Mouse (Mus musculus) activated CD4-positive, CD25-positive, alpha-beta regulatory T cell, adult 4 months (primary cell): Measurements from ENCODE around the gene Ntan1. TPM values are rescaled to one million over a fixed set of nuclear protein-coding genes. Genes with fewer than 3 reads are reported as not detected.
A peak's percentile ranks its signal among the peaks of the same experiment; 100 is the strongest.
"Not testable (repeated sequence)": the region's sequence is repeated elsewhere in the genome, so short reads cannot be mapped to it uniquely, and the experiment has no call there.

Experiments
- ATAC-seq: one replicate; pipeline ENCODE4 v1.8.0; 2017
- polyA plus RNA-seq, 2 experiments: library from polyadenylated mRNA; unstranded; fragments of 100-300 nt; shearing (Covaris generic); gene quantifications; one replicate each; pipeline ENCODE4 v1.2.1; 2017

The Ntan1 gene
- polyA plus RNA-seq, 2 experiments from 2014 or later = 156 to 160 TPM

GRCm38 (mm10) chr16:13834382-13834781 is 15.7 kb downstream of the Ntan1 start:
- no peak for ATAC-seq

GRCm38 (mm10) chr16:13840056-13840455 is 21.4 kb downstream of the Ntan1 start:
- no peak for ATAC-seq

GRCm38 (mm10) chr16:13840956-13841355 is 22.3 kb downstream of the Ntan1 start:
- no peak for ATAC-seq

- ATAC-seq = peak; percentile 33
Measured at GRCm38 (mm10) chr16:13845031-13845430, 26.4 kb downstream of the Ntan1 start.

- ATAC-seq = no peak
Measured at GRCm38 (mm10) chr16:13846675-13847074, 28.0 kb downstream of the Ntan1 start.

- ATAC-seq = peak; percentile 67
Measured at GRCm38 (mm10) chr16:13848310-13848709, 29.7 kb downstream of the Ntan1 start.

- no peak for ATAC-seq
Measured at GRCm38 (mm10) chr16:13851446-13851845, 32.8 kb downstream of the Ntan1 start.

- no peak for ATAC-seq
Measured at GRCm38 (mm10) chr16:13853886-13854285, 35.2 kb downstream of the Ntan1 start.

- ATAC-seq = no peak
Measured at GRCm38 (mm10) chr16:13866076-13866475, 47.4 kb downstream of the Ntan1 start.

- ATAC-seq = no peak
Measured at GRCm38 (mm10) chr16:13866616-13867015, 48.0 kb downstream of the Ntan1 start.

- ATAC-seq = not testable (repeated sequence)
Measured at GRCm38 (mm10) chr16:13867406-13867805, 48.8 kb downstream of the Ntan1 start.

- ATAC-seq = no peak
Measured at GRCm38 (mm10) chr16:13867910-13868514, 49.4 kb downstream of the Ntan1 start.

- ATAC-seq = no peak
Measured at GRCm38 (mm10) chr16:13875483-13875882, 56.8 kb downstream of the Ntan1 start.

GRCm38 (mm10) chr16:13883094-13883774 is 64.6 kb downstream of the Ntan1 start:
- no peak for ATAC-seq

Other genes with a start within 250 kb of the Ntan1 start
- 10 to 100 TPM; 28.1 to 32.5 TPM for gene Parn, start 150.7 kb upstream of the Ntan1 start, polyA plus RNA-seq
- gene Bfar, start 147.0 kb upstream of the Ntan1 start, polyA plus RNA-seq = 10 to 100 TPM; 45.0 to 56.9 TPM
- gene 3110001I22Rik, start 146.9 kb upstream of the Ntan1 start, polyA plus RNA-seq = 1 to 10 TPM; 9.2 to 9.4 TPM
- not detected for gene Pla2g10, start 87.9 kb upstream of the Ntan1 start, polyA plus RNA-seq
- gene Rrn3, start 38.1 kb upstream of the Ntan1 start, polyA plus RNA-seq = 10 to 100 TPM; 44.8 to 49.4 TPM
- 10 to 100 TPM; 18.9 to 20.4 TPM for gene Pdxdc1, start 84.3 kb downstream of the Ntan1 start, polyA plus RNA-seq
- gene Mpv17l, start 84.3 kb downstream of the Ntan1 start, polyA plus RNA-seq = 1 to 10 TPM in 1 of 2 experiments, under 1 TPM in 1; 0.24 to 1.4 TPM
- under 1 TPM in 1 of 2 experiments, not detected in 1; 0.50 TPM for gene 2900011O08Rik, start 167.8 kb downstream of the Ntan1 start, polyA plus RNA-seq
- gene Ifitm7, start 168.0 kb downstream of the Ntan1 start, polyA plus RNA-seq = not detected